Comparison of ENCODE assay signal across 22 mouse cellular contexts in the genomic region with DNA sequence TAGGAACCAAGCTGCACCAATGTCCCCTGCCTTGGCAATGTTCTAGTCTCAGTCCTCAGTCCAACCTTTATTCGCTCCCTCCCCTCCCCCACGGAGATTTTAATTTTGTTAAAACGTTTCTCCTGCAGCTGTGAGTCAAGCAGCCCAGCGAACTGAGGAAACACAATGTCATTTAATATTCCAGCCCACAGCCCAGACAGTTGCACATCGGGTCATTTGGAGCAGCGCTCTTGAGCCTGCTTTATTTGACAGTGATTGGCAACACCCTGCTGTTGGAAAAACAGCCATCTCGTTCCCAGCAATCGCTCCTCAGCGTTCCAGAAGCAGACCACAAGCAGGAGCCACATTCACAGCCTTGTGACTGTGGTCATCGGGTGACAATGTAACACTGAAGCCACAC. TPM values are rescaled to one million over a fixed set of nuclear protein-coding genes. Genes with fewer than 3 reads are reported as not detected.
DNase-seq lines count a peak whose midpoint lies in the region; ATAC-seq and TF ChIP-seq lines count a peak whose summit lies in the region.
"Had no signal": no experiment of that assay in that cellular context is flagged by ENCODE, and none has a peak within 500 bp of the region (broad histone marks: within the 10 kb centered on the region; RNA-seq: fewer than 3 reads in every experiment).

No protein-coding gene starts in this region.

- no peak for ATAC-seq in hindbrain, embryonic 14.5 days (ENCODE audit: low FRiP score)
- ATAC-seq in midbrain, embryonic 14.5 days (ENCODE audit: low FRiP score, low TSS enrichment), result no peak
- no peak for ATAC-seq in midbrain, embryonic 15.5 days (replicated peaks)
- ATAC-seq: intestine, embryonic 16.5 days; liver, embryonic 12.5 days; lung, postnatal 0 days; Patski had no signal

- H3K27me3 ChIP-seq in hindbrain, embryonic 10.5 days (ENCODE audit: insufficient read depth, poor library complexity, severe bottlenecking), result no peaks in the 10 kb centered on the region
- H3K27me3 ChIP-seq in hindbrain, embryonic 14.5 days (ENCODE audit: control insufficient read depth, insufficient read depth, low read length), result no peaks in the 10 kb centered on the region
- H3K27me3 ChIP-seq in midbrain, embryonic 14.5 days (ENCODE audit: control insufficient read depth, insufficient read depth, low read length), result no peaks in the 10 kb centered on the region
- no peaks in the 10 kb centered on the region; the same call in 1 of the 2 replicates for H3K27me3 ChIP-seq in midbrain, embryonic 15.5 days (replicated peaks)
- no peaks in the 10 kb centered on the region for H3K27me3 ChIP-seq in myocyte (ENCODE audit: control insufficient read depth, insufficient read depth, insufficient read length)
- H3K27me3 ChIP-seq: CH12.LX; embryonic facial prominence, embryonic 12.5 days; liver, embryonic 12.5 days; Patski had no signal

- H3ac ChIP-seq in myocyte (ENCODE audit: control insufficient read depth, insufficient read length), result no peak overlapping the region

- TF ChIP-seq POLR2A in myocyte (IDR thresholded peaks at IDR 0.05; ENCODE audit: insufficient read length, low read depth), result no peak

- H3K9ac ChIP-seq in hindbrain, embryonic 14.5 days, result no peak overlapping the region
- H3K9ac ChIP-seq in midbrain, embryonic 14.5 days (replicated peaks; ENCODE audit: low read length), result no peak overlapping the region
- H3K9ac ChIP-seq in midbrain, embryonic 15.5 days, result no peak overlapping the region
- H3K9ac ChIP-seq: embryonic facial prominence, embryonic 12.5 days; liver, embryonic 12.5 days had no signal

- peak; percentile 16 for DNase-seq in adrenal gland, postnatal 14 days
- DNase-seq in adrenal gland, adult 8-10 months, result no peak
- peak; percentile 57 for DNase-seq in hindbrain, embryonic 10.5 days (ENCODE audit: low spot score)
- DNase-seq in hindbrain, embryonic 14.5 days (ENCODE audit: low spot score), result no peak
- DNase-seq in midbrain, embryonic 14.5 days, result peak; percentile 47
- DNase-seq in testis, postnatal 14 days (ENCODE audit: low spot score), result no peak
- DNase-seq: cerebellum, adult 2 months; gastrocnemius, postnatal 36 days; layer of hippocampus, adult 9-11 months; left cerebral cortex, postnatal 4 days had no signal

- H3K4me2 ChIP-seq in hindbrain, embryonic 14.5 days (replicated peaks), result no peak overlapping the region
- peak overlapping the region; percentile 20; the same call in 1 of the 2 replicates for H3K4me2 ChIP-seq in midbrain, embryonic 14.5 days (ENCODE audit: low read length)
- H3K4me2 ChIP-seq in midbrain, embryonic 15.5 days, result no peak overlapping the region
- peak overlapping the region; percentile 55 for H3K4me2 ChIP-seq in myocyte (ENCODE audit: low read depth)
- H3K4me2 ChIP-seq: embryonic facial prominence, embryonic 12.5 days; liver, embryonic 12.5 days had no signal

- H3K36me3 ChIP-seq in hindbrain, embryonic 10.5 days, result no peaks in the 10 kb centered on the region
- H3K36me3 ChIP-seq in hindbrain, embryonic 14.5 days (replicated peaks; ENCODE audit: control insufficient read depth, insufficient read depth), result no peaks in the 10 kb centered on the region
- no peaks in the 10 kb centered on the region for H3K36me3 ChIP-seq in midbrain, embryonic 14.5 days (ENCODE audit: control insufficient read depth, insufficient read depth, low read length)
- no peaks in the 10 kb centered on the region for H3K36me3 ChIP-seq in midbrain, embryonic 15.5 days (replicated peaks)
- no peaks in the 10 kb centered on the region for H3K36me3 ChIP-seq in myocyte (ENCODE audit: control insufficient read depth, insufficient read depth)
- H3K36me3 ChIP-seq: embryonic facial prominence, embryonic 12.5 days; liver, embryonic 12.5 days had no signal

- 19% methylated on average over 10 of the region's 10 CpGs for WGBS in hindbrain, embryonic 10.5 days
- 15% methylated on average over 10 of the region's 10 CpGs for WGBS in hindbrain, embryonic 14.5 days
- 18% methylated on average over 10 of the region's 10 CpGs for WGBS in midbrain, embryonic 14.5 days
- WGBS in midbrain, embryonic 15.5 days, result 16% methylated on average over 10 of the region's 10 CpGs

- H3K4me3 ChIP-seq in hindbrain, embryonic 10.5 days, result no peak overlapping the region
- H3K4me3 ChIP-seq in hindbrain, embryonic 14.5 days (replicated peaks; ENCODE audit: low read length), result no peak overlapping the region
- H3K4me3 ChIP-seq in midbrain, embryonic 14.5 days (replicated peaks; ENCODE audit: low read depth, low read length), result no peak overlapping the region
- H3K4me3 ChIP-seq in midbrain, embryonic 15.5 days, result no peak overlapping the region
- no peak overlapping the region for H3K4me3 ChIP-seq in myocyte
- H3K4me3 ChIP-seq: embryonic facial prominence, embryonic 12.5 days; liver, embryonic 12.5 days had no signal

- H3K27ac ChIP-seq in hindbrain, embryonic 10.5 days, result peak overlapping the region; percentile 78; the same call in 1 of the 2 replicates
- H3K27ac ChIP-seq in hindbrain, embryonic 14.5 days, result no peak overlapping the region
- H3K27ac ChIP-seq in midbrain, embryonic 14.5 days (replicated peaks; ENCODE audit: low read depth, low read length), result 0 out of 2 replicates have a peak overlapping the region, but pooled peaks have one; percentile 45
- H3K27ac ChIP-seq in midbrain, embryonic 15.5 days, result no peak overlapping the region
- H3K27ac ChIP-seq: embryonic facial prominence, embryonic 12.5 days; liver, embryonic 12.5 days had no signal

- H3K4me1 ChIP-seq in hindbrain, embryonic 10.5 days (replicated peaks), result peaks cover 30% of the 10 kb centered on the region
- H3K4me1 ChIP-seq in hindbrain, embryonic 14.5 days (replicated peaks; ENCODE audit: control insufficient read depth, insufficient read depth, low read length), result peaks cover 5% of the 10 kb centered on the region; the same call in 1 of the 2 replicates
- H3K4me1 ChIP-seq in midbrain, embryonic 14.5 days (ENCODE audit: control insufficient read depth, insufficient read depth, low read length), result 0 out of 2 replicates have a peak, but pooled peaks cover 6% of the 10 kb centered on the region
- H3K4me1 ChIP-seq in midbrain, embryonic 15.5 days, result peaks cover 10% of the 10 kb centered on the region
- H3K4me1 ChIP-seq: liver, embryonic 12.5 days had no signal

- H3K79me2 ChIP-seq in myocyte (ENCODE audit: control insufficient read depth, insufficient read depth), result no peaks in the 10 kb centered on the region

- no peaks in the 10 kb centered on the region for H3K9me3 ChIP-seq in hindbrain, embryonic 10.5 days
- no peaks in the 10 kb centered on the region for H3K9me3 ChIP-seq in hindbrain, embryonic 14.5 days (ENCODE audit: control insufficient read depth, low read length)
- no peaks in the 10 kb centered on the region for H3K9me3 ChIP-seq in midbrain, embryonic 14.5 days (ENCODE audit: control insufficient read depth, low read length)
- no peaks in the 10 kb centered on the region for H3K9me3 ChIP-seq in midbrain, embryonic 15.5 days
- H3K9me3 ChIP-seq: embryonic facial prominence, embryonic 12.5 days; liver, embryonic 12.5 days had no signal

TF ChIP-seq in myocyte, 11 proteins besides CTCF, POLR2A, EP300 and RAD21:
- TF ChIP-seq MAX (IDR thresholded peaks at IDR 0.05; ENCODE audit: low read depth) (no peak), USF1 (IDR thresholded peaks at IDR 0.05; ENCODE audit: low read depth) (no peak), REST (IDR thresholded peaks at IDR 0.05; ENCODE audit: insufficient read depth, insufficient read length) (no peak), MYOG (IDR thresholded peaks at IDR 0.05; ENCODE audit: control insufficient read depth in 1 of 3, insufficient read depth in 1 of 3, insufficient read length in 2 of 3, low read depth in 2 of 3) (peak in 1 of 3 experiments; percentile 22), SRF (IDR thresholded peaks at IDR 0.05; ENCODE audit: control insufficient read depth, insufficient read length, low read depth) (no peak), CEBPB (IDR thresholded peaks at IDR 0.05; ENCODE audit: insufficient read depth, poor library complexity, severe bottlenecking) (no peak), POLR2AphosphoS2 (IDR thresholded peaks at IDR 0.05; ENCODE audit: insufficient read length, low read depth) (no peak), E2F4 (IDR thresholded peaks at IDR 0.05; ENCODE audit: insufficient read depth) (no peak), MYOD1 (IDR thresholded peaks at IDR 0.05; ENCODE audit: control insufficient read depth in 1 of 3, insufficient read length in 2 of 3, low read depth in 2 of 3) (peak; percentile 16 to 19 (median 18)), TCF3 (IDR thresholded peaks at IDR 0.05; ENCODE audit: insufficient read length, low read depth) (no peak), TCF12 (IDR thresholded peaks at IDR 0.05; ENCODE audit: insufficient read depth, poor library complexity, severe bottlenecking) (no peak)

RNA-seq across cellular contexts. Expression of a gene that starts 11.3 kb away (rescaled TPM):
- total RNA-seq in adrenal gland, postnatal 14 days (2021), result 9.8 and 13.0 TPM in 2 replicates
- 10 to 100 TPM in 2 of 4 experiments, 1 to 10 TPM in 2; 7.7 to 13.1 (median 11.3) TPM for total RNA-seq in adrenal gland, adult 8-10 months (2022)
- polyA plus RNA-seq in hindbrain, embryonic 10.5 days (2016; fragmentation: Nextera tagmentation; extraction: Ambion mirVana), result 6.5 and 23.2 TPM in 2 replicates
- 37.6 and 38.2 TPM in 2 replicates for polyA plus RNA-seq in hindbrain, embryonic 14.5 days (2014; fragmentation: Nextera tagmentation; extraction: Ambion mirVana)
- polyA plus RNA-seq in midbrain, embryonic 14.5 days (2014; fragmentation: Nextera tagmentation; extraction: Ambion mirVana), result 23.2 and 23.6 TPM in 2 replicates
- polyA plus RNA-seq in midbrain, embryonic 15.5 days (2015; fragmentation: Nextera tagmentation; extraction: Ambion mirVana), result 25.1 and 28.6 TPM in 2 replicates
- 0.35 TPM for polyA plus RNA-seq in myocyte (2012; fragmentation: generic; extraction: Trizol)
- total RNA-seq: CH12.LX; megakaryocyte-erythroid progenitor cell, adult 5-6 weeks had no signal
- polyA plus RNA-seq: Patski; spleen, adult 2 months had no signal

RNA-seq across cellular contexts. Expression of a gene that starts 20.9 kb away (rescaled TPM):
- not detected in 2 replicates for total RNA-seq in adrenal gland, postnatal 14 days (2021)
- not detected for total RNA-seq in adrenal gland, adult 8-10 months (2022)
- not detected in 2 replicates for polyA plus RNA-seq in hindbrain, embryonic 10.5 days (2016; fragmentation: Nextera tagmentation; extraction: Ambion mirVana)
- not detected in 2 replicates for polyA plus RNA-seq in hindbrain, embryonic 14.5 days (2014; fragmentation: Nextera tagmentation; extraction: Ambion mirVana)
- not detected in 2 replicates for polyA plus RNA-seq in midbrain, embryonic 14.5 days (2014; fragmentation: Nextera tagmentation; extraction: Ambion mirVana)
- not detected in 2 replicates for polyA plus RNA-seq in midbrain, embryonic 15.5 days (2015; fragmentation: Nextera tagmentation; extraction: Ambion mirVana)
- polyA plus RNA-seq in myocyte (2012; fragmentation: generic; extraction: Trizol), result not detected
- total RNA-seq: CH12.LX; gastrocnemius, postnatal 36 days; left cerebral cortex, postnatal 4 days had no signal
- polyA plus RNA-seq: cerebellum, adult 2 months; embryonic facial prominence, embryonic 12.5 days; heart, postnatal 0 days; intestine, embryonic 16.5 days; liver, embryonic 12.5 days; lung, postnatal 0 days; neural tube, embryonic 14.5 days; Patski; spleen, adult 2 months had no signal

Comparison
In these comparisons a context has a peak if more than half of its experiments do, and no peak if none do; other contexts are left out.
1. DNase-seq: peak in adrenal gland, postnatal 14 days (single experiment), hindbrain, embryonic 10.5 days (single experiment) and midbrain, embryonic 14.5 days (single experiment); none in adrenal gland, adult 8-10 months (single experiment), hindbrain, embryonic 14.5 days (single experiment) and testis, postnatal 14 days (single experiment).
2. H3K27ac ChIP-seq: peak in hindbrain, embryonic 10.5 days (single experiment) and midbrain, embryonic 14.5 days (single experiment); none in hindbrain, embryonic 14.5 days (single experiment) and midbrain, embryonic 15.5 days (single experiment).
3. H3K4me2 ChIP-seq: peak in midbrain, embryonic 14.5 days (single experiment) and myocyte (single experiment); none in hindbrain, embryonic 14.5 days (single experiment) and midbrain, embryonic 15.5 days (single experiment).